Mouse (Mus musculus): Measurements from ENCODE around the gene Dvl3.

- TF ChIP-seq CTCF (IDR thresholded peaks at IDR 0.05) (no peak), EP300 (IDR thresholded peaks at IDR 0.05; ENCODE audit: insufficient read depth, low read depth, low read length) (peak; percentile 80; the same call in 1 of the 2 replicates)
Measured at GRCm38 (mm10) chr16:20535296-20536080, 18.7 kb downstream of the Dvl3 start, which contains the start of gene Ap2m1.

All from heart, adult 2 months (tissue).